Mouse (Mus musculus) central nervous system, embryonic 14 days (tissue): ENCODE measurements around the gene Heatr5b. TPM values are rescaled to one million over a fixed set of nuclear protein-coding genes. Genes with fewer than 3 reads are reported as not detected.

Source experiments
- polyA plus RNA-seq: library from polyadenylated mRNA; depleted of rRNA; stranded (reverse); fragments of >200 nt; gene quantifications from 2 replicates; pipeline ENCODE4 v1.2.3, GENCODE M21; 2012; rRNA removed

Gene Heatr5b
- polyA plus RNA-seq, result 31.1 and 33.2 TPM in 2 replicates

GRCm38 (mm10) chr17:78834856-78835835 is at the start of gene Heatr5b, which contains the start of gene Gpatch11:
Gene Heatr5b, minus strand, starts transcription at chr17:78835364.
Gene Gpatch11, plus strand, starts transcription at chr17:78835567.

GRCm38 (mm10) chr17:78882401-78883112 is 47.4 kb upstream of the Heatr5b start, which contains the start of gene Eif2ak2:
Gene Eif2ak2, minus strand, starts transcription at chr17:78882573.

GRCm38 (mm10) chr17:78737096-78737495 is 98.1 kb downstream of the Heatr5b start, which contains the start of gene Strn:
Gene Strn, minus strand, starts transcription at chr17:78737196.

Other genes with a start within 250 kb of the Heatr5b start
- gene Strn, start 98.2 kb downstream of the Heatr5b start, polyA plus RNA-seq, result 9.8 and 10.3 TPM in 2 replicates
- gene Gpatch11, start 203 bp upstream of the Heatr5b start, polyA plus RNA-seq, result 31.1 and 31.5 TPM in 2 replicates
- gene Eif2ak2, start 47.2 kb upstream of the Heatr5b start, polyA plus RNA-seq, result 3.0 and 3.7 TPM in 2 replicates
- gene Sult6b1, start 71.6 kb upstream of the Heatr5b start, polyA plus RNA-seq, result 0.07 and 0.10 TPM in 2 replicates
- gene Cebpzos, start 81.1 kb upstream of the Heatr5b start, polyA plus RNA-seq, result 45.3 and 49.8 TPM in 2 replicates
- 25.5 and 25.7 TPM in 2 replicates for gene Cebpz, start 101.7 kb upstream of the Heatr5b start, polyA plus RNA-seq
- gene Ndufaf7, start 101.8 kb upstream of the Heatr5b start, polyA plus RNA-seq, result 31.7 and 32.6 TPM in 2 replicates
- gene Prkd3, start 185.5 kb upstream of the Heatr5b start, polyA plus RNA-seq, result 25.7 and 27.8 TPM in 2 replicates
- gene Qpct, start 216.5 kb upstream of the Heatr5b start, polyA plus RNA-seq, result 7.2 and 7.5 TPM in 2 replicates